Mouse (Mus musculus): ENCODE measurements around the gene Fktn. TPM values are rescaled to one million over a fixed set of nuclear protein-coding genes. Genes with fewer than 3 reads are reported as not detected.
"Not testable (repeated sequence)": the region's sequence is repeated elsewhere in the genome, so short reads cannot be mapped to it uniquely, and the experiment has no call there.

Gene Fktn
- total RNA-seq, 2 experiments from 2014 or later, result 27.4 to 28.2 TPM

GRCm38 (mm10) chr4:53781396-53781795 is 67.6 kb downstream of the Fktn start:
- TF ChIP-seq CTCF (IDR thresholded peaks at IDR 0.05), result no peak
- no peak overlapping the region for H3K4me3 ChIP-seq
- intact Hi-C loops (cut with DNase I), result no loop called here
- no peak overlapping the region for H3K27ac ChIP-seq
- DNase-seq (ENCODE audit: extremely low spot score in 1 of 2, low spot score in 2 of 2), result no peak

GRCm38 (mm10) chr4:53782216-53783070 is 68.6 kb downstream of the Fktn start:
- Histone ChIP-seq H3K4me3 (no peak overlapping the region), H3K27ac (no peak overlapping the region)
- intact Hi-C loops (cut with DNase I), result no loop called here
- DNase-seq (ENCODE audit: extremely low spot score in 1 of 2, low spot score in 2 of 2), result no peak
- no peak for TF ChIP-seq CTCF (IDR thresholded peaks at IDR 0.05)

GRCm38 (mm10) chr4:53785746-53786398 is 72.1 kb downstream of the Fktn start:
- no peak overlapping the region for H3K27ac ChIP-seq
- no peak overlapping the region for H3K4me3 ChIP-seq
- DNase-seq (ENCODE audit: extremely low spot score in 1 of 2, low spot score in 2 of 2), result no peak
- TF ChIP-seq CTCF (IDR thresholded peaks at IDR 0.05), result no peak
- intact Hi-C loops (cut with DNase I), result no loop called here

GRCm38 (mm10) chr4:53786851-53787250 is 73.1 kb downstream of the Fktn start:
- Histone ChIP-seq H3K27ac (no peak overlapping the region), H3K4me3 (no peak overlapping the region)
- TF ChIP-seq CTCF (IDR thresholded peaks at IDR 0.05), result no peak
- intact Hi-C loops (cut with DNase I), result no loop called here
- DNase-seq (ENCODE audit: extremely low spot score in 1 of 2, low spot score in 2 of 2), result no peak

GRCm38 (mm10) chr4:53789346-53789745 is 75.5 kb downstream of the Fktn start:
- intact Hi-C loops (cut with DNase I), result no loop called here
- TF ChIP-seq CTCF (IDR thresholded peaks at IDR 0.05), result no peak
- H3K27ac ChIP-seq, result no peak overlapping the region
- H3K4me3 ChIP-seq, result no peak overlapping the region
- DNase-seq (ENCODE audit: extremely low spot score in 1 of 2, low spot score in 2 of 2), result no peak

GRCm38 (mm10) chr4:53794257-53794966 is 80.6 kb downstream of the Fktn start:
- no peak for TF ChIP-seq CTCF (IDR thresholded peaks at IDR 0.05)
- DNase-seq (ENCODE audit: extremely low spot score in 1 of 2, low spot score in 2 of 2), result no peak
- H3K4me3 ChIP-seq, result no peak overlapping the region
- H3K27ac ChIP-seq, result no peak overlapping the region
- intact Hi-C loops (cut with DNase I), result no loop called here

GRCm38 (mm10) chr4:53795086-53795485 is 81.3 kb downstream of the Fktn start:
- Histone ChIP-seq H3K27ac (no peak overlapping the region), H3K4me3 (no peak overlapping the region)
- intact Hi-C loops (cut with DNase I), result no loop called here
- DNase-seq (ENCODE audit: extremely low spot score in 1 of 2, low spot score in 2 of 2), result no peak
- no peak for TF ChIP-seq CTCF (IDR thresholded peaks at IDR 0.05)

- Histone ChIP-seq H3K27ac (no peak overlapping the region), H3K4me3 (no peak overlapping the region)
- TF ChIP-seq CTCF (IDR thresholded peaks at IDR 0.05), result no peak
- no peak for DNase-seq (ENCODE audit: extremely low spot score in 1 of 2, low spot score in 2 of 2)
- intact Hi-C loops (cut with DNase I), result no loop called here
Observed at GRCm38 (mm10) chr4:53795706-53796105, 81.9 kb downstream of the Fktn start.

- no peak for DNase-seq (ENCODE audit: extremely low spot score in 1 of 2, low spot score in 2 of 2)
- no peak for TF ChIP-seq CTCF (IDR thresholded peaks at IDR 0.05)
- Histone ChIP-seq H3K4me3 (no peak overlapping the region), H3K27ac (no peak overlapping the region)
- intact Hi-C loops (cut with DNase I), result no loop called here
Observed at GRCm38 (mm10) chr4:53796865-53797772, 83.3 kb downstream of the Fktn start.

- intact Hi-C loops (cut with DNase I), result no loop called here
- no peak for TF ChIP-seq CTCF (IDR thresholded peaks at IDR 0.05)
- Histone ChIP-seq H3K4me3 (no peak overlapping the region), H3K27ac (no peak overlapping the region)
- DNase-seq (ENCODE audit: extremely low spot score in 1 of 2, low spot score in 2 of 2), result no peak
Observed at GRCm38 (mm10) chr4:53798896-53799676, 85.3 kb downstream of the Fktn start.

GRCm38 (mm10) chr4:53799753-53800152 is 86.0 kb downstream of the Fktn start:
- intact Hi-C loops (cut with DNase I), result no loop called here
- Histone ChIP-seq H3K4me3 (no peak overlapping the region), H3K27ac (no peak overlapping the region)
- no peak for DNase-seq (ENCODE audit: extremely low spot score in 1 of 2, low spot score in 2 of 2)
- TF ChIP-seq CTCF (IDR thresholded peaks at IDR 0.05), result no peak

- DNase-seq (ENCODE audit: extremely low spot score in 1 of 2, low spot score in 2 of 2); H3K27ac ChIP-seq; intact Hi-C loops (cut with DNase I); H3K4me3 ChIP-seq: not testable (repeated sequence)
Observed at GRCm38 (mm10) chr4:53803674-53804073, 89.9 kb downstream of the Fktn start.

GRCm38 (mm10) chr4:53806428-53806827 is 92.6 kb downstream of the Fktn start:
- H3K27ac ChIP-seq; H3K4me3 ChIP-seq; DNase-seq (ENCODE audit: extremely low spot score in 1 of 2, low spot score in 2 of 2); intact Hi-C loops (cut with DNase I): not testable (repeated sequence)
